Mouse (Mus musculus): ENCODE measurements around the gene Klhdc4. TPM values are rescaled to one million over a fixed set of nuclear protein-coding genes. Genes with fewer than 3 reads are reported as not detected.

Klhdc4 gene
- polyA plus RNA-seq, 1 experiment from 2014 or later, result 54.0 TPM

DNA sequence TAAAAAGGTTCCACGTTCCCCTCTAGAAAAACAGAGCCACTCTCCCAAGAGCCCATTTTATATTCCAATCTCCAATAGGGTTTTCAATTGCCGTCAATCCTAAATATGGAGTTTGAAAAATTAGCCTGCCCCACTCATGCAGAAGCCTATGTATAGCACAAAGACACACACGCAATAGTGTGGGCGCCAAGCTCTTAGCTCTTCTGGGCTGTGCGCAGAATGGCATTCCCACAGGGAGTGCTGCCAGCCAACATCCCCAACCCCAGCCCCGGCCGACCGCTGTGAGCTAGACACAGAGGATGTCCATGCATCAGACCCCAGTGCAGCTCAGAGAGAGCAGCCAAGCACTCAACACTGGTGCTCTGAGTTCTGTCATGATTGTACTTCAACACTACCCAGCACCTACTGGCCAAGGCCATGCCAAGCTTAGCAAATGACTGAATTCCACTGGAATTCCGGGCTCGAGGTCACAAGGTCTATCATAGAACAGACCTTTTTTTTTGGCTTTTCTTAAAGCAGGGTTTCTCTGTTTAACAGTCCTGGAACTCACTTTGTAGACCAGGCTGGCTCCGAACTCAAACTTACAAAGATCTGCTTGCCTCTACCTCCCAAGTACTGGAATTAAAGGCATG is 19.7 kb downstream of the Klhdc4 start:
- Histone ChIP-seq H3K9ac (ENCODE audit: low read depth, low read length) (no peak overlapping the region), H3K9me3 (ENCODE audit: control insufficient read depth, low read length) (no peaks in the 10 kb centered on the region), H3K27ac (ENCODE audit: low read depth, low read length) (no peak overlapping the region), H3K4me2 (no peak overlapping the region), H3K36me3 (ENCODE audit: control insufficient read depth, insufficient read depth, low read length) (peaks cover 17% of the 10 kb centered on the region), H3K4me1 (replicated peaks; ENCODE audit: control insufficient read depth, insufficient read depth, low read length) (no peaks in the 10 kb centered on the region), H3K4me3 (ENCODE audit: low read depth, low read length) (no peak overlapping the region), H3K27me3 (replicated peaks; ENCODE audit: control insufficient read depth, insufficient read depth, low read length) (no peaks in the 10 kb centered on the region)
- ATAC-seq (replicated peaks; ENCODE audit: low FRiP score) (no peak), DNase-seq (ENCODE audit: low spot score) (no peak)
- WGBS, result 89% methylated on average over 11 of the region's 11 CpGs

DNA sequence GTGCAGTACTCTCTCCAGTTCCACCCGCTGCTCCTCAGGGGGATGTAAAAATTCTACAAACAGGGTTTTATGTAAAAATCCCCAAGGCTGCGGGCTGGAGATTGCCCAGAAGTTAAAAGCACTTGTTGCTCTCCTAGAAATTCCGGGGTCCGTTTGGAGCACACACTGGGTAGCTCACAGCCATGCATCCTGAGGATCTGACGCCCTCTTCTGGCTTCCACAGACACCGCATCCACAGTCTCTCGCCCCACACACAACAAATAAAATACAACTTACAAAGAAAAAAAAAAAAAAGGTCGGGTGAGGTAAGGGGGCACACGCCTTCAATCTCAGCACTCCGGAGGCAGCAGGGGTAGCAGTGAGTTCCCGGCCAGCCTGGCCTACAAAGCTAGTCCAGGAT is 21.3 kb downstream of the Klhdc4 start:
- Histone ChIP-seq H3K27ac (ENCODE audit: low read depth, low read length) (no peak overlapping the region), H3K4me1 (replicated peaks; ENCODE audit: control insufficient read depth, insufficient read depth, low read length) (no peaks in the 10 kb centered on the region), H3K4me2 (no peak overlapping the region), H3K36me3 (ENCODE audit: control insufficient read depth, insufficient read depth, low read length) (peaks cover 20% of the 10 kb centered on the region), H3K4me3 (ENCODE audit: low read depth, low read length) (no peak overlapping the region), H3K9me3 (ENCODE audit: control insufficient read depth, low read length) (no peaks in the 10 kb centered on the region), H3K27me3 (replicated peaks; ENCODE audit: control insufficient read depth, insufficient read depth, low read length) (no peaks in the 10 kb centered on the region), H3K9ac (ENCODE audit: low read depth, low read length) (no peak overlapping the region)
- ATAC-seq (replicated peaks; ENCODE audit: low FRiP score) (no peak), DNase-seq (ENCODE audit: low spot score) (no peak)
- 79% methylated on average over 11 of the region's 11 CpGs for WGBS

GRCm38 (mm10) chr8:121806126-121806525 is 23.2 kb downstream of the Klhdc4 start:
- Histone ChIP-seq H3K4me2 (no peak overlapping the region), H3K9me3 (ENCODE audit: control insufficient read depth, low read length) (no peaks in the 10 kb centered on the region), H3K4me1 (replicated peaks; ENCODE audit: control insufficient read depth, insufficient read depth, low read length) (no peaks in the 10 kb centered on the region), H3K9ac (ENCODE audit: low read depth, low read length) (no peak overlapping the region), H3K27ac (ENCODE audit: low read depth, low read length) (no peak overlapping the region), H3K4me3 (ENCODE audit: low read depth, low read length) (no peak overlapping the region), H3K27me3 (replicated peaks; ENCODE audit: control insufficient read depth, insufficient read depth, low read length) (no peaks in the 10 kb centered on the region), H3K36me3 (ENCODE audit: control insufficient read depth, insufficient read depth, low read length) (peaks cover 20% of the 10 kb centered on the region; the same call in 1 of the 2 replicates)
- 91% methylated on average over 13 of the region's 13 CpGs for WGBS
- no peak for DNase-seq (ENCODE audit: low spot score)
- no peak for ATAC-seq (replicated peaks; ENCODE audit: low FRiP score)

DNA sequence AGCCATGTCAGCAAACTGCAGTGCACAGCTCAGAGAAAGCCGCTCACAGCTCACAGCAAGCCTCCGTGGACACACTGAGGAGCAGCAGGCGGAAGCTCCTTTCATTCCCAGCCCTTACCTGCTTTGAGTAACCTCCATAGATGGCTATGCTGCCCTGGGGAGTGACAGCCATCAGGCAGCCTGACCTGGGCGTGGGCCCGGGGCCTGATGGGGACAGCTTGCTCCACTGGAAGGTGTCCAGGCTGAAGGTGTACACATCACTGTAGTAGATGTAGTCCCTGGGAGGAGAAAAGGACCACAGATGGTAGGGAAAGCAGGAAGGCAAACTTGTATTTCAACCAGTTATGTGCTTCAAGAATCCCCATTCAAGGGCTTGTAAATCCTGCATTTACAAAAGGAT is 24.5 kb downstream of the Klhdc4 start:
- peaks cover 26% of the 10 kb centered on the region; the same call in 1 of the 2 replicates for H3K36me3 ChIP-seq (ENCODE audit: control insufficient read depth, insufficient read depth, low read length)
- no peaks in the 10 kb centered on the region for H3K9me3 ChIP-seq (ENCODE audit: control insufficient read depth, low read length)
- 95% methylated on average over 5 of the region's 5 CpGs for WGBS

GRCm38 (mm10) chr8:121798401-121798800 is 31.0 kb downstream of the Klhdc4 start:
- H3K4me1 ChIP-seq (replicated peaks; ENCODE audit: control insufficient read depth, insufficient read depth, low read length), result no peaks in the 10 kb centered on the region
- no peaks in the 10 kb centered on the region for H3K27me3 ChIP-seq (replicated peaks; ENCODE audit: control insufficient read depth, insufficient read depth, low read length)
- DNase-seq (ENCODE audit: low spot score) (no peak), ATAC-seq (replicated peaks; ENCODE audit: low FRiP score) (no peak)
- H3K9me3 ChIP-seq (ENCODE audit: control insufficient read depth, low read length), result no peaks in the 10 kb centered on the region
- no peak overlapping the region for H3K4me2 ChIP-seq
- 75% methylated on average over 6 of the region's 6 CpGs for WGBS
- no peak overlapping the region for H3K4me3 ChIP-seq (ENCODE audit: low read depth, low read length)
- no peak overlapping the region for H3K27ac ChIP-seq (ENCODE audit: low read depth, low read length)
- peaks cover 30% of the 10 kb centered on the region for H3K36me3 ChIP-seq (ENCODE audit: control insufficient read depth, insufficient read depth, low read length)
- no peak overlapping the region for H3K9ac ChIP-seq (ENCODE audit: low read depth, low read length)

More for the DNA sequence above, 24.5 kb downstream of the Klhdc4 start:
- H3K9ac ChIP-seq (ENCODE audit: low read depth, low read length), result no peak overlapping the region
- ATAC-seq (replicated peaks; ENCODE audit: low FRiP score), result no peak
- no peaks in the 10 kb centered on the region for H3K27me3 ChIP-seq (replicated peaks; ENCODE audit: control insufficient read depth, insufficient read depth, low read length)
- no peak for DNase-seq (ENCODE audit: low spot score)
- H3K4me1 ChIP-seq (replicated peaks; ENCODE audit: control insufficient read depth, insufficient read depth, low read length), result no peaks in the 10 kb centered on the region
- H3K4me2 ChIP-seq, result no peak overlapping the region
- no peak overlapping the region for H3K4me3 ChIP-seq (ENCODE audit: low read depth, low read length)
- no peak overlapping the region for H3K27ac ChIP-seq (ENCODE audit: low read depth, low read length)

- 91% methylated on average over 11 of the region's 11 CpGs for WGBS
- no peak overlapping the region for H3K4me2 ChIP-seq
- H3K9ac ChIP-seq (ENCODE audit: low read depth, low read length), result no peak overlapping the region
- H3K36me3 ChIP-seq (ENCODE audit: control insufficient read depth, insufficient read depth, low read length), result peaks cover 25% of the 10 kb centered on the region
- H3K4me1 ChIP-seq (replicated peaks; ENCODE audit: control insufficient read depth, insufficient read depth, low read length), result peaks cover 6% of the 10 kb centered on the region; the same call in 1 of the 2 replicates
- no peak overlapping the region for H3K4me3 ChIP-seq (ENCODE audit: low read depth, low read length)
- ATAC-seq (replicated peaks; ENCODE audit: low FRiP score) (no peak), DNase-seq (ENCODE audit: low spot score) (no peak)
- H3K27me3 ChIP-seq (replicated peaks; ENCODE audit: control insufficient read depth, insufficient read depth, low read length), result no peaks in the 10 kb centered on the region
- no peak overlapping the region for H3K27ac ChIP-seq (ENCODE audit: low read depth, low read length)
- no peaks in the 10 kb centered on the region for H3K9me3 ChIP-seq (ENCODE audit: control insufficient read depth, low read length)
These were observed 33.0 kb downstream of the Klhdc4 start for GRCm38 (mm10) chr8:121796406-121796805.

DNA sequence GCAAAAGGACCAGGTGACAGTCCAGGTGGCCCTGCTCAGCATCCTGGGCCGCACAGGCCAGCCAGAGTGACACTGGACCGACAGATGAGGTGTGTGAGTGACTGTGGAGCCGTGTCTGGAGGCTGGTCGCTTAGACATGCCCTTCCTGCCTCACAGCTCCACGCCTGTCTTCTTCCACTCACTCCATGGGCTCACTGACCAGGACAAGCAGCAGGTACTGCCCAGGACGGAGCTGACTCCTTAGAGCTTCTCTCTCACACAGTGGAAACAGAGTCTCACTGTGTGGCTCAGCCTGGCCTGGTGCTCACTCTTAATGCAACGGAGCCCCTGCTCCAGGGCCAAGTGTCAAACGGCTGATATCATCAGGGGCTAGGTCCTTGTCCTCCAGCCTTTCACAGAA is 33.9 kb downstream of the Klhdc4 start:
- Histone ChIP-seq H3K9me3 (ENCODE audit: control insufficient read depth, low read length) (no peaks in the 10 kb centered on the region), H3K36me3 (ENCODE audit: control insufficient read depth, insufficient read depth, low read length) (peaks cover 23% of the 10 kb centered on the region), H3K27me3 (replicated peaks; ENCODE audit: control insufficient read depth, insufficient read depth, low read length) (no peaks in the 10 kb centered on the region), H3K27ac (ENCODE audit: low read depth, low read length) (no peak overlapping the region), H3K4me2 (no peak overlapping the region), H3K4me1 (replicated peaks; ENCODE audit: control insufficient read depth, insufficient read depth, low read length) (peaks cover 6% of the 10 kb centered on the region; the same call in 1 of the 2 replicates), H3K9ac (ENCODE audit: low read depth, low read length) (no peak overlapping the region), H3K4me3 (ENCODE audit: low read depth, low read length) (no peak overlapping the region)
- no peak for DNase-seq (ENCODE audit: low spot score)
- WGBS, result 86% methylated on average over 8 of the region's 8 CpGs
- ATAC-seq (replicated peaks; ENCODE audit: low FRiP score), result no peak

DNA sequence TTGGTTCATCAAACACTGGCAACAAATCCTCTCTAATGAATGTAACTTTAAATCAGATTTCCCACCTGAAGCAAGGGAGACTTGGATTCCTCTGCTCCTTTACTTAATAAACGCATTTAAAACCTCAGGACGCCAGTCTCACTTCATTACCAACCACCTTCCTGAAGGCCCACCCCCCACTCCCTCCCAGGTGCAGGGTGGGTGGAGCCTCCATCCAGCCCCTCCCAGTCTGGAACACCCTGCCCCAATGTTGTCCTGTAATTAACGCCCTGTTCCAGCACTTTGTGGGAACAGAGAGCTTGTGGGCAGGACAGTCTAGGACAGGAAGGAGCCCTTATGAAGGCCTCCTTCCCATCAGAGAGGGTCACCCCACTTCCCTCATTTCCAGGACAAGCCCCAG is 35.2 kb downstream of the Klhdc4 start:
- Histone ChIP-seq H3K9me3 (ENCODE audit: control insufficient read depth, low read length) (no peaks in the 10 kb centered on the region), H3K36me3 (ENCODE audit: control insufficient read depth, insufficient read depth, low read length) (peaks cover 19% of the 10 kb centered on the region), H3K4me3 (ENCODE audit: low read depth, low read length) (no peak overlapping the region), H3K4me2 (no peak overlapping the region), H3K9ac (ENCODE audit: low read depth, low read length) (no peak overlapping the region), H3K27ac (ENCODE audit: low read depth, low read length) (no peak overlapping the region), H3K4me1 (replicated peaks; ENCODE audit: control insufficient read depth, insufficient read depth, low read length) (peaks cover 6% of the 10 kb centered on the region; the same call in 1 of the 2 replicates), H3K27me3 (replicated peaks; ENCODE audit: control insufficient read depth, insufficient read depth, low read length) (no peaks in the 10 kb centered on the region)
- no peak for ATAC-seq (replicated peaks; ENCODE audit: low FRiP score)
- no peak for DNase-seq (ENCODE audit: low spot score)
- 57% methylated on average over 3 of the region's 3 CpGs for WGBS

GRCm38 (mm10) chr8:121792627-121793026 is 36.7 kb downstream of the Klhdc4 start:
- Histone ChIP-seq H3K4me1 (replicated peaks; ENCODE audit: control insufficient read depth, insufficient read depth, low read length) (peaks cover 6% of the 10 kb centered on the region; the same call in 1 of the 2 replicates), H3K27me3 (replicated peaks; ENCODE audit: control insufficient read depth, insufficient read depth, low read length) (no peaks in the 10 kb centered on the region), H3K9ac (ENCODE audit: low read depth, low read length) (no peak overlapping the region), H3K27ac (ENCODE audit: low read depth, low read length) (no peak overlapping the region; the same call in 1 of the 2 replicates), H3K4me2 (no peak overlapping the region), H3K9me3 (ENCODE audit: control insufficient read depth, low read length) (no peaks in the 10 kb centered on the region), H3K4me3 (ENCODE audit: low read depth, low read length) (no peak overlapping the region), H3K36me3 (ENCODE audit: control insufficient read depth, insufficient read depth, low read length) (peaks cover 13% of the 10 kb centered on the region)
- no peak for ATAC-seq (replicated peaks; ENCODE audit: low FRiP score)
- DNase-seq (ENCODE audit: low spot score), result no peak
- WGBS, result 84% methylated on average over 4 of the region's 4 CpGs
